Mouse (Mus musculus): ENCODE results near the gene Fam71b.

GRCm38 (mm10) chr11:46418438-46418837 is 22.1 kb downstream of the Fam71b start:
- no peak for TF ChIP-seq CTCF (IDR thresholded peaks at IDR 0.05; ENCODE audit: low read depth)
- TF ChIP-seq EP300 (IDR thresholded peaks at IDR 0.05; ENCODE audit: low read depth) = no peak
